Mouse (Mus musculus) thymus, adult 2 months (tissue): ENCODE results near the gene Olfr545.

Experiments used
- CTCF ChIP-seq: fragments of 200-500 bp; IDR thresholded peaks from 2 replicates; pipeline ENCODE4 v1.5.1; 2012; ENCODE audit warnings: mild to moderate bottlenecking, control low read depth, low read length, moderate library complexity, borderline replicate concordance; ENCODE audit not compliant: control insufficient read depth, poor library complexity, insufficient read depth; ENCODE audit errors: extremely low read depth
- POLR2A ChIP-seq: fragments of 200-500 bp; IDR thresholded peaks from 2 replicates; pipeline ENCODE4 v1.6.1; 2012; ENCODE audit warnings: mild to moderate bottlenecking, low read length, control low read depth, moderate library complexity; ENCODE audit not compliant: control insufficient read depth, poor library complexity, insufficient read depth; ENCODE audit errors: extremely low read depth

GRCm38 (mm10) chr7:102444301-102444700 lies 55.1 kb downstream of the Olfr545 start:
- no peak for TF ChIP-seq CTCF
- TF ChIP-seq POLR2A: no peak
